Mouse (Mus musculus): ENCODE results near the gene Hc.

DNA sequence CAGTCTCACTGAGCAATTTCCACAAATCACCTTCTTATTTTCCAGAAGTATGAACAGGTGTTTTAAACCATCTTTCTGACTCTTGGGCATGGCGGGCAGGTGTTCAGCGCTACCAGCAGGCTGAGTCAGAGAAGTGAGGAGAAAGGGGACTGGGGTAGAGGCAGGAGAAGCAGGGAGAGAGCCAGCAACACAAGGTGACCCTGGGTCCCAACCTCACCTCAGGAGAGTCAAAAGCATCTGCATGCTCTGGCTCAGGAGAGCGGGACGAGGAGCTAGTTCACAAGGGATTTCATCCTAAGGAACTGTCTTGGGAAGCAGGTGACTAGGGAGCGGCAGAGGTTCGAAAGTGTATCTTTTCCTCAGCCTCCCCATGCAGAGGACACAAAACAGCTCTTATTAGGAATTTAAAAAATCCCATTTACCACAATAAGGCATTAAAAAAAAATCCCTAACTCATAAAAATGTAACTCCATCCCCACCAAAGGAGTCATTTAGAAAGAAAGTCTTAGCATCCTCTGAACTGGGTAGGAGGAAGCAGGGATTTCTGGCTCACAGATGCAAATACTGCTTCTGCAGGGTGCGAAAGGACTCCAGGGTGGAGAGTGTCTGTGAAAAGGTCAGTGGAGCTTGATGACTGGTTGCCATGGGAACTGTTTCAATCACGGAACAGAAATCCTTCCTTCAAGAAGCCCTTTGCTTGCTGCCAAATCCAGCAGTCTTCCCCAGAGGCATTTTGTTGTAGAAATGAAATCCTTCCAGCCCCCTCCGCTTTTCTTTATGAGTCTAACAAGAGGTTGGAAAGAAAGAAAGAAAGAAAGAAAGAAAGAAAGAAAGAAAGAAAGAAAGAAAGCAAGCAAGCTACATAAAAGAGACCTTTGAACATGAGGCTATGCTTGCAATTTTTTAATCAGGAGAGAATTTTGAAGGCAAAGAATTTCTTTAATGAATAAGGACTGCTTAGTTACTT lies 68.2 kb downstream of the Hc start:
- TF ChIP-seq CTCF (IDR thresholded peaks at IDR 0.05; ENCODE audit: borderline replicate concordance, extremely low read depth, insufficient read depth, insufficient read length), result no peak
- no peak for TF ChIP-seq POLR2A (IDR thresholded peaks at IDR 0.05; ENCODE audit: borderline replicate concordance, extremely low read depth, insufficient read depth, insufficient read length, poor library complexity, severe bottlenecking)

Measured in brain, embryonic 14.5 days (tissue).